Mouse (Mus musculus) activated CD4-positive, CD25-positive, alpha-beta regulatory T cell (primary cell): Measurements from ENCODE around the gene Fgfr1op. TPM values are rescaled to one million over a fixed set of nuclear protein-coding genes. Genes with fewer than 3 reads are reported as not detected.

Experiments
- polyA plus RNA-seq, 2 experiments: library from polyadenylated mRNA; unstranded; fragments of 100-300 nt; shearing (Covaris generic); gene quantifications; one replicate each; pipeline ENCODE4 v1.2.1; 2017

Fgfr1op gene
- polyA plus RNA-seq: 10 to 100 TPM; 15.8 to 25.0 TPM

DNA sequence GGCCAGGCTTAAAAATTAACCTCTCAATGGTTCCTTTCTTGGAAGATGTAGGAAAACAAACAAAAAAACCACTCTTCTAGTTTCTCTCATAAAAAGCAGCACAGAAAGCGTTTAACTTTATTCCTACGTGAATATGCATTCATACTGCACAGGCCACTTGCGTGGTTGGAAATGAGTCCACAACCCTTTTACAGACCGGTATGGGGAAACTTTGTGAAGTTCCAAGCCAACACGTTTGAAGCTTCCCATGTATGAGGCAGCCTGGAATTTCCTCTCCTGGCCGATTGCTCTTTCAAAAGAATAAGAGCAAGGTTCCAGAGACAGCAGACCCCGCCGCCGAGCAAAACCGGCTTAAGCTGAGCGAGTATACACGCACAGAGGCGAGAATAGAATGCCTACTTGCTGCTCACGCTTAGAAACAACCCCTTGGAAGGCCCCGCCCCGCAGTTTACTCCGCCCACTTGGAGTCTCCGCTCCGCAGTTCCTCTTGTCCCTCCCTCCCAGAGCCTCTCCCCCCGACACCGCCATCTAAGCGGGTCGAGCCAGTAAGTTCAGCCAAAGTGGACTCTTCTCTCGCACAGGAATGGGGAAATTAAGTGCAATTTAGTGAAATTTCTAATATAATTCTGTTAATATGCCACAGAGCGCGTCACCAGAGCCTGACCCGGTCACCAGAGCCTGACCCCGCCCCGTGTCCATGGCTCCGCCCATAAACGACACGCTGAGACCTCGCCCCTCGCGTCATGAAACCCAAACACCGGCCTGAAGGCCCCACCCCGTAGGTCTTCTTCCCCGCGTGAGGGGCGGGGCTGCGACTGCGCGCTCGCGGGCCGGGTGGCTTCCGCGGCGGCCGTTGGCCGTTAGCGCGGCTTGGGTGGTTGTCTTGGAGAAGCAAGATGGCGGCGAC, at the start of gene Fgfr1op:
TSS of gene Fgfr1op (plus strand) at position 801 of the 907 bp plus-strand sequence.

DNA sequence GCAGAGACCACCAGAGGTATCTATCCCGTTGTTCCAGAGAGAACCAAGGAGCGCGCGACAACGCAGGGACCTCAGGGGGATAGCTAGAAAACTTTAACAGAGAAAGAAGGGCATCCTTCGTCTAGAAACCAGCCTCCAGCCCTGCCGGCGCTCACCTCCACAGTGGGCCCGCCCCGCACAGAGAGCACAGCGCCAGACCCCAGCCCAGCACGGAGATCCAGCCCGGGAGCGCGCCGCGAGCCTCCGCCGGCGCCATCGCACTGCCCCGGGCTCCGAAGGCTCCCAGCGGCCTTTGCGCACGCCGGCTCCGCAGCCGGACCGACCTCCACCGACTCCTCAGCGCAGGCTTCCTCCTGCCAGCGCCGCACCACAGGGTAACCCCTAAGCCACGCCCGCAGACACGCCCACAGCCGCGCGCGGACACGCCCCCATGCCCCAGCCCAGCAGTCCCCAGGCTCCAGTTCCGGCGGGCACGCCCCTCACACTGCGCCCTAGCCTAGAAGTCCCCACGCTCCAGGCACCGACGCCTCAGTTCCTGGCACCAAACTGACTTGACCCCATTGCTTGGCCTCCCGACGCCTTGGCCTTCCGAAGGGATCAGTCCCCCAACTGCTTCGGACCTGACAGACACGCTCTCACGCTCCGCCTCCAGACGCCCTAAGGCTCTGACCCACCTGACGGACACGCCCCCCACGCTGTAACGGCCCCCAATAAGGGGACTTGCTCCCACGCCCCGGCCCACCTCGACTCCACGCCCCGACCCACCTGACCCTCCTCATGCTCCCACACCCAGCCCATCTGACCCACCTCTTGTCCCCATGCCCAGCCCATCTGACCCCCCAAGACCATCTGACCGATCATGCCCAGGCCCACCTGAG, 17.6 kb upstream of the Fgfr1op start, which contains the start of the genes Gm49673 and Rnaset2a:
TSS of gene Gm49673 (minus strand) at position 350 of the 878 bp plus-strand sequence.
TSS of gene Rnaset2a (minus strand) at position 659 of the 878 bp plus-strand sequence.

DNA sequence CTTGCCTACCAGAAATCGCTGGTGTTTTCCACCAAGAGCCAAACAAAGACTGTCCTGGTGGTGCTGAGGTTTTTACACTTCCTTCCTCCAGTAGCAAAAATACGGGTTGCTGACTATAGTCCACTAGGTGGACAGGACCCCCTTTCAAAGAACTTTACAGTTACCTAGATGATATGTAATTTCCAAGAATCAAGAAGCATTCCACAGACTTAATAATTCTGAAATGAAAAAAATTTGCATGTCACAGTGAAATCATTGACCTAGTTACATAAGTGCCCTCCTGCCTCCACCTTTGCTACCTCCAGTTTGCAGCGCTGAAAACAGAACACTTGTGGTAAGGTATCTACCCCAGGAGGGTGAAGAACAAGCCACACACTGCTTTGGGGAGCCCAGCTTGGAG, 70.4 kb downstream of the Fgfr1op start, which contains the start of gene Ccr6:
TSS of gene Ccr6 (plus strand) at position 301 of the 400 bp plus-strand sequence.

Other genes starting within 250 kb of the Fgfr1op start
- gene Tagap, start 239.5 kb upstream of the Fgfr1op start, polyA plus RNA-seq: 100 to 1,000 TPM in 1 of 2 experiments, 10 to 100 TPM in 1; 90.8 to 115 TPM
- 10 to 100 TPM; 18.9 to 20.5 TPM for gene Rsph3a, start 219.9 kb upstream of the Fgfr1op start, polyA plus RNA-seq
- gene Gm49673, start 17.7 kb upstream of the Fgfr1op start, polyA plus RNA-seq: under 1 TPM; 0.16 to 0.68 TPM
- 10 to 100 TPM; 62.0 to 99.3 TPM for gene Rnaset2a, start 17.4 kb upstream of the Fgfr1op start, polyA plus RNA-seq
- 10 to 100 TPM; 15.8 to 23.5 TPM for gene Ccr6, start 70.5 kb downstream of the Fgfr1op start, polyA plus RNA-seq
- 100 to 1,000 TPM; 157 to 172 TPM for gene Mpc1, start 117.4 kb downstream of the Fgfr1op start, polyA plus RNA-seq
- gene Sft2d1, start 145.6 kb downstream of the Fgfr1op start, polyA plus RNA-seq: 100 to 1,000 TPM; 181 to 232 TPM
- under 1 TPM in 1 of 2 experiments, not detected in 1; 0.25 TPM for gene Prr18, start 172.0 kb downstream of the Fgfr1op start, polyA plus RNA-seq
- not detected for gene T2, start 190.5 kb downstream of the Fgfr1op start, polyA plus RNA-seq